Mouse (Mus musculus) cortical plate, adult 2 months (tissue): Measurements from ENCODE around the gene Spata2.

Experiments
- CTCF ChIP-seq: fragments of 200-500 bp; IDR thresholded peaks from 2 replicates; pipeline ENCODE4 v1.5.1; 2011; ENCODE audit warnings: mild to moderate bottlenecking, control low read depth, low read length; ENCODE audit not compliant: insufficient read depth; ENCODE audit errors: extremely low read depth
- POLR2A ChIP-seq: fragments of 200-500 bp; IDR thresholded peaks from 2 replicates; pipeline ENCODE4 v1.6.1; 2011; ENCODE audit warnings: mild to moderate bottlenecking, low read length, control low read depth; ENCODE audit not compliant: insufficient read depth; ENCODE audit errors: extremely low read depth

DNA sequence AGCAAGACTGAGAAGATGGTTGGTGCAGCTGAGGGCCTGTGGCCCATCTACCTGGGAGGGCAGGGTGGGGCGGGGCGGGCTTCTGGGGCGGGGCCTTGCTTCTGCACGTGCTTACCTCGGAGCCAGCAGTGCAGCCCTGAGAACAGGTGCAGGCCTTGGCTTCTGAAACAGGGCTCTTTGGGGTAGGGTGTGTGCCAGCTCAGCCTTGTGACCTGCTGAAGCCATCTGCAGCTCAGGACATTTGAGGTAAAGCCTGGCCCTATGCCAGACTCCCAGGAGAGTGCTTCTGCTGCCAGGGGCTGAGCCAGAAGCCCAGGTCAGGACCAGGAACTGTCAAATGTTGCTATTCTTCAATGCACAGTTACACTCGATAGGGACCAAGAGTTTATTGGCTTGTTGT lies 21.1 kb downstream of the Spata2 start:
- TF ChIP-seq CTCF (no peak), POLR2A (no peak)
